Mouse (Mus musculus) MEL (cell line): ENCODE results near the gene Smim13. TPM values are rescaled to one million over a fixed set of nuclear protein-coding genes. Genes with fewer than 3 reads are reported as not detected.

ENCODE experiments used
- DNase-seq: peaks from one replicate; pipeline ENCODE4 v3.0.0; 2011; ENCODE audit warnings: low read depth, low spot score
- H3K27ac ChIP-seq: 2 replicates; pipeline ENCODE4 v1.5.1; 2012; ENCODE audit warnings: low read depth, mild to moderate bottlenecking, control low read depth, low read length, moderate library complexity; ENCODE audit not compliant: control insufficient read depth
- H3K27me3 ChIP-seq, 2 experiments: fragments of 150-350 bp in 1 of 2; sonication (generic) in 1 of 2; 2 replicates each; pipeline ENCODE4 v1.6.1; 2012; ENCODE audit warnings: low read length in 2 of 2, mild to moderate bottlenecking in 2 of 2, improper control_type of control experiment in 1 of 2, moderate library complexity in 1 of 2; ENCODE audit not compliant: insufficient read depth in 2 of 2, control insufficient read depth in 1 of 2
- H3K36me3 ChIP-seq, 2 experiments: 2 replicates each; pipeline ENCODE4 v1.6.1; 2012 to 2014; ENCODE audit warnings: low read length in 2 of 2, improper control_type of control experiment in 1 of 2, inconsistent platforms in 1 of 2, mild to moderate bottlenecking in 1 of 2; ENCODE audit not compliant: insufficient read depth in 2 of 2, control insufficient read depth in 1 of 2
- H3K4me1 ChIP-seq, 2 experiments: fragments of 150-350 bp in 1 of 2; sonication (generic) in 1 of 2; 2 replicates each; pipeline ENCODE4 v1.6.1; 2012; ENCODE audit warnings: low read length in 2 of 2, improper control_type of control experiment in 1 of 2, mild to moderate bottlenecking in 1 of 2; ENCODE audit not compliant: insufficient read depth in 2 of 2, control insufficient read depth in 1 of 2
- H3K4me3 ChIP-seq, 2 experiments: fragments of 150-350 bp in 1 of 2; sonication (generic) in 1 of 2; 2 replicates each; pipeline ENCODE4 v1.5.1; 2012; ENCODE audit warnings: low read depth in 2 of 2, low read length in 2 of 2, mild to moderate bottlenecking in 2 of 2, moderate library complexity in 2 of 2, control low read depth in 1 of 2, improper control_type of control experiment in 1 of 2; ENCODE audit not compliant: control insufficient read depth in 1 of 2, insufficient read depth in 1 of 2
- H3K79me2 ChIP-seq: 2 replicates; pipeline ENCODE4 v1.6.1; 2012; ENCODE audit warnings: mild to moderate bottlenecking, low read length, moderate library complexity; ENCODE audit not compliant: control insufficient read depth, poor library complexity, insufficient read depth
- H3K9ac ChIP-seq: 2 replicates; pipeline ENCODE4 v1.6.1; 2012; ENCODE audit warnings: low read depth, mild to moderate bottlenecking, control low read depth, low read length, moderate library complexity; ENCODE audit not compliant: control insufficient read depth, poor library complexity, severe bottlenecking
- H3K9me3 ChIP-seq: fragments of 150-350 bp; sonication (generic); replicated peaks from 2 replicates; pipeline ENCODE4 v1.6.1; 2012; ENCODE audit warnings: mild to moderate bottlenecking, low read length, improper control_type of control experiment, moderate library complexity; ENCODE audit not compliant: insufficient read depth
- BHLHE40 ChIP-seq: IDR thresholded peaks from 2 replicates; pipeline ENCODE4 v1.6.1; 2012; ENCODE audit warnings: low read depth, mild to moderate bottlenecking, inconsistent platforms, low read length, improper control_type of control experiment, borderline replicate concordance
- ELF1 ChIP-seq: IDR thresholded peaks from 2 replicates; pipeline ENCODE4 v1.6.1; 2014; ENCODE audit warnings: low read depth, mild to moderate bottlenecking, inconsistent platforms, low read length, improper control_type of control experiment, moderate library complexity
- GABPA ChIP-seq: IDR thresholded peaks from 2 replicates; pipeline ENCODE4 v1.6.1; 2012; ENCODE audit warnings: low read depth, mild to moderate bottlenecking, inconsistent platforms, low read length, improper control_type of control experiment, moderate library complexity
- GATA1 ChIP-seq: IDR thresholded peaks from 2 replicates; pipeline ENCODE4 v1.6.1; 2011; ENCODE audit warnings: low read depth, low read length, improper control_type of control experiment
- JUND ChIP-seq: IDR thresholded peaks from 2 replicates; pipeline ENCODE4 v1.6.1; 2011; ENCODE audit warnings: low read depth, mild to moderate bottlenecking, improper control_type of control experiment, low read length
- KAT2A ChIP-seq: conservative IDR thresholded peaks from 2 replicates; pipeline ENCODE4 v1.6.1; 2012; ENCODE audit warnings: low read depth, low read length, improper control_type of control experiment, inconsistent platforms
- MAFK ChIP-seq: IDR thresholded peaks from 2 replicates; pipeline ENCODE4 v1.6.1; 2011; ENCODE audit warnings: low read depth, mild to moderate bottlenecking, low read length, improper control_type of control experiment, borderline replicate concordance
- MAX ChIP-seq: IDR thresholded peaks from 2 replicates; pipeline ENCODE4 v1.6.1; 2011; ENCODE audit warnings: low read length, improper control_type of control experiment
- MEF2A ChIP-seq: IDR thresholded peaks from 2 replicates; pipeline ENCODE4 v1.6.1; 2014; ENCODE audit warnings: low read depth, mild to moderate bottlenecking, inconsistent platforms, low read length, improper control_type of control experiment; ENCODE audit not compliant: poor library complexity, insufficient replicate concordance, severe bottlenecking; ENCODE audit errors: extremely low read depth
- MXI1 ChIP-seq: IDR thresholded peaks from 2 replicates; pipeline ENCODE4 v1.6.1; 2011; ENCODE audit warnings: mild to moderate bottlenecking, low read depth, low read length, improper control_type of control experiment
- MYB ChIP-seq: IDR thresholded peaks from 2 replicates; pipeline ENCODE4 v1.6.1; 2011; ENCODE audit warnings: mild to moderate bottlenecking, low read depth, low read length, improper control_type of control experiment
- MYC ChIP-seq: IDR thresholded peaks from 2 replicates; pipeline ENCODE4 v1.6.1; 2011; ENCODE audit warnings: low read depth, mild to moderate bottlenecking, low read length, improper control_type of control experiment, moderate library complexity
- NELFE ChIP-seq: IDR thresholded peaks from 2 replicates; pipeline ENCODE4 v1.6.1; 2011; ENCODE audit warnings: low read depth, low read length, improper control_type of control experiment
- NRF1 ChIP-seq: IDR thresholded peaks from 2 replicates; pipeline ENCODE4 v1.6.1; 2014; ENCODE audit warnings: low read depth, mild to moderate bottlenecking, inconsistent platforms, low read length, improper control_type of control experiment, moderate library complexity; ENCODE audit not compliant: poor library complexity, insufficient read depth, severe bottlenecking
- POLR2AphosphoS2 ChIP-seq: IDR thresholded peaks from 2 replicates; pipeline ENCODE4 v1.6.1; 2011; ENCODE audit warnings: low read length, improper control_type of control experiment
- POLR2AphosphoS5 ChIP-seq: IDR thresholded peaks from 2 replicates; pipeline ENCODE4 v1.6.1; 2012; ENCODE audit warnings: low read depth, borderline replicate concordance, mild to moderate bottlenecking, inconsistent platforms, low read length, moderate library complexity, mixed read lengths
- RAD21 ChIP-seq: IDR thresholded peaks from 2 replicates; pipeline ENCODE4 v1.6.1; 2011; ENCODE audit warnings: mild to moderate bottlenecking, low read depth, low read length, improper control_type of control experiment
- SIN3A ChIP-seq: IDR thresholded peaks from 2 replicates; pipeline ENCODE4 v1.6.1; 2012; ENCODE audit warnings: low read length, improper control_type of control experiment, inconsistent platforms
- SMC3 ChIP-seq: IDR thresholded peaks from 2 replicates; pipeline ENCODE4 v1.6.1; 2011; ENCODE audit warnings: low read depth, low read length, improper control_type of control experiment
- TAL1 ChIP-seq: IDR thresholded peaks from 2 replicates; pipeline ENCODE4 v1.6.1; 2012; ENCODE audit warnings: mild to moderate bottlenecking, inconsistent platforms, low read length, moderate library complexity, mixed read lengths
- USF1 ChIP-seq: IDR thresholded peaks from 2 replicates; pipeline ENCODE4 v1.6.1; 2014; ENCODE audit warnings: low read depth, mild to moderate bottlenecking, inconsistent platforms, low read length, improper control_type of control experiment, moderate library complexity
- USF2 ChIP-seq, 2 experiments: IDR thresholded peaks; 2 replicates each; pipeline ENCODE4 v1.6.1; 2011 to 2012; ENCODE audit warnings: improper control_type of control experiment in 2 of 2, low read length in 2 of 2, borderline replicate concordance in 1 of 2, inconsistent platforms in 1 of 2, low read depth in 1 of 2, mild to moderate bottlenecking in 1 of 2; ENCODE audit not compliant: insufficient read depth in 1 of 2
- ZMIZ1 ChIP-seq: IDR thresholded peaks from 2 replicates; pipeline ENCODE4 v1.6.1; 2012; ENCODE audit warnings: low read depth, mild to moderate bottlenecking, inconsistent platforms, low read length, improper control_type of control experiment, moderate library complexity
- ZNF384 ChIP-seq: IDR thresholded peaks from 2 replicates; pipeline ENCODE4 v1.6.1; 2012; ENCODE audit warnings: low read depth, mild to moderate bottlenecking, inconsistent platforms, low read length, improper control_type of control experiment
- polyA plus RNA-seq, 2 experiments: library from polyadenylated mRNA; stranded (reverse) in 1 of 2; unstranded in 1 of 2; fragments of >175 nt in 1 of 2; fragments of >200 nt in 1 of 2; gene quantifications; 2 replicates each; pipeline versions ENCODE4 v1.2.1 to v1.2.4; 2012; ENCODE audit warnings: low replicate concordance in 2 of 2, low read depth in 1 of 2; ENCODE audit not compliant: insufficient read length in 2 of 2, insufficient read depth in 1 of 2, missing spikeins in 1 of 2
- total RNA-seq: library from RNA; depleted of rRNA; stranded (reverse); fragments of 300-350 nt; gene quantifications from 2 replicates; pipeline ENCODE4 v1.2.3, GENCODE M21; 2012

The Smim13 gene
- total and polyA plus RNA-seq, 3 experiments: 11.1 to 13.1 TPM; not detected in 1

DNA sequence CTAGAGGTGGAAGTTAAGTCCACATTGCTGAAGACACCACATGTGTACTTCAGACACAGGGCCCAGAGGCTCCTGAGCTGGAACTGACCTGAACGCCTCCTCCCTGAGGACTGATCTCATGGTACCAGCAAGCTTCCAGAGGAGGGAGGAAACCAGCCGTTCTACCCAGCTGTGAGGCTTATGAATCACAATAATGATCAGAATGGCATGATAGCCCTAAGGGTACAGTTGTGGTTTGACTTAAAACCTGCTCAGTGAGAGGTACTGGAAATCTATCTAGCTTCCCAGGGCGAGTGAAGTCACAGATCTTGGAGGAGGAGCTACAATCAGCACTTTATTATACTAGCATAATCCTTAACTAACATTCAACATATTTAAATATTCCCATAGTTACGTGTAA is 35.8 kb downstream of the Smim13 start:
- DNase-seq: no peak
- Histone ChIP-seq H3K79me2 (no peaks in the 10 kb centered on the region), H3K9me3 (no peaks in the 10 kb centered on the region), H3K27me3 (no peaks in the 10 kb centered on the region; a peak in 1 of 4 replicates), H3K4me1 (no peaks in the 10 kb centered on the region), H3K4me3 (no peak overlapping the region), H3K9ac (no peak overlapping the region), H3K36me3 (no peaks in the 10 kb centered on the region), H3K27ac (no peak overlapping the region)
- TF ChIP-seq SIN3A: no peak
- TF ChIP-seq GATA1: no peak
- no peak for TF ChIP-seq POLR2AphosphoS2
- TF ChIP-seq POLR2AphosphoS5: no peak
- no peak for TF ChIP-seq MEF2A
- no peak for TF ChIP-seq GABPA
- TF ChIP-seq USF2 (IDR thresholded peaks at IDR 0.05; ENCODE audit: borderline replicate concordance in 1 of 2, insufficient read depth in 1 of 2, low read depth in 1 of 2, low read length in 2 of 2): no peak
- no peak for TF ChIP-seq ELF1
- TF ChIP-seq MYC: no peak
- TF ChIP-seq KAT2A: no peak
- TF ChIP-seq MYB: no peak
- no peak for TF ChIP-seq RAD21

DNA sequence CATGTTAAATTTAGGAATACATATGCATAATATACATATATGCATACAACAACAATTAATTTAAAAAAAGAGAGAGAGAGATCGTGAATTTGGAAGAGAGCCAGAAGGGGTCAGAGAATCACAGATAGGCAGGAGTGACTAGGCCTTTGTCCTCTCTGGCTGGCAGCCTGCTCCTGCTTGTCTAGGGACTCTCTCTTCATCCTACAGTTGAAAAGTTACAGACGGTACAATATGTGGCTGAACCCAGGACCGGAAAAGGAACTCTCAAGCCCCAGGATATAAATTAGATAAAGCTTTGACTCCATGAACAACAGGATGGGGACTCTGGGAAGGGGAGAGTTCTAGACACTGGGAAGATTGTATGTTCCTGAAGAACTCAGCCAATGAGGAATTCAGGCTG is 36.6 kb downstream of the Smim13 start:
- no peak for TF ChIP-seq TAL1
- TF ChIP-seq MYB: no peak
- no peak for TF ChIP-seq POLR2AphosphoS2
- TF ChIP-seq RAD21: no peak
- TF ChIP-seq NELFE: no peak
- TF ChIP-seq GATA1: no peak
- TF ChIP-seq MAFK: no peak
- TF ChIP-seq MAX: no peak
- TF ChIP-seq MYC: no peak
- TF ChIP-seq BHLHE40: no peak
- TF ChIP-seq POLR2AphosphoS5: no peak
- TF ChIP-seq MXI1: no peak
- TF ChIP-seq ZMIZ1: no peak
- no peak for TF ChIP-seq ZNF384
- no peak for TF ChIP-seq NRF1
- no peak for TF ChIP-seq GABPA
- no peak for TF ChIP-seq SMC3
- TF ChIP-seq USF1: no peak
- no peak for TF ChIP-seq JUND
- TF ChIP-seq, all 39 proteins: peak for 0
- no peaks in the 10 kb centered on the region; a peak in 1 of 4 replicates for H3K27me3 ChIP-seq
- no peak overlapping the region for H3K9ac ChIP-seq
- no peaks in the 10 kb centered on the region for H3K9me3 ChIP-seq
- DNase-seq: no peak
- H3K79me2 ChIP-seq: no peaks in the 10 kb centered on the region
- no peak overlapping the region for H3K4me3 ChIP-seq
- no peaks in the 10 kb centered on the region for H3K36me3 ChIP-seq
- H3K4me1 ChIP-seq: no peaks in the 10 kb centered on the region
- no peak overlapping the region for H3K27ac ChIP-seq
